Mouse (Mus musculus): ENCODE measurements at regions not wholly inside any gene's neighbourhood (a gene's known extent, or its start where the extent isn't known, plus 50 kb on each side); places are given as distances from the start of the nearest gene placed in this dataset.

- no peak for DNase-seq (ENCODE audit: low spot score)
Measured at GRCm38 (mm10) chr16:87069294-87069693, 284.7 kb upstream of the N6amt1 start.

- no peak for DNase-seq (ENCODE audit: low spot score)
Measured at GRCm38 (mm10) chr16:87067981-87068380, 286.0 kb upstream of the N6amt1 start.

GRCm38 (mm10) chr16:87067523-87067922, 286.5 kb upstream of the N6amt1 start:
- no peak for DNase-seq (ENCODE audit: low spot score)

GRCm38 (mm10) chr16:87060473-87060872, 293.5 kb upstream of the N6amt1 start:
- no peak for DNase-seq (ENCODE audit: low spot score)

GRCm38 (mm10) chr16:87049741-87050383, 304.1 kb upstream of the N6amt1 start:
- DNase-seq (ENCODE audit: low spot score), result no peak

- no peak for DNase-seq (ENCODE audit: low spot score)
Measured at GRCm38 (mm10) chr16:87044773-87045561, 309.0 kb upstream of the N6amt1 start.

GRCm38 (mm10) chr16:87043689-87044088, 310.3 kb upstream of the N6amt1 start:
- no peak for DNase-seq (ENCODE audit: low spot score)

GRCm38 (mm10) chr16:87040366-87040765, 313.6 kb upstream of the N6amt1 start:
- DNase-seq (ENCODE audit: low spot score), result no peak

- DNase-seq (ENCODE audit: low spot score), result no peak
Measured at GRCm38 (mm10) chr16:87039861-87040260, 314.1 kb upstream of the N6amt1 start.

- no peak for DNase-seq (ENCODE audit: low spot score)
Measured at GRCm38 (mm10) chr16:87037061-87037460, 316.9 kb upstream of the N6amt1 start.

- no peak for DNase-seq (ENCODE audit: low spot score)
Measured at GRCm38 (mm10) chr16:87031836-87032235, 322.1 kb upstream of the N6amt1 start.

GRCm38 (mm10) chr16:87028516-87029145, 325.4 kb upstream of the N6amt1 start:
- no peak for DNase-seq (ENCODE audit: low spot score)

- no peak for DNase-seq (ENCODE audit: low spot score)
Measured at GRCm38 (mm10) chr16:87027621-87028020, 326.4 kb upstream of the N6amt1 start.

- DNase-seq (ENCODE audit: low spot score), result no peak
Measured at GRCm38 (mm10) chr16:87022041-87022440, 331.9 kb upstream of the N6amt1 start.

- DNase-seq (ENCODE audit: low spot score), result no peak
Measured at GRCm38 (mm10) chr16:87017107-87017670, 336.8 kb upstream of the N6amt1 start.

GRCm38 (mm10) chr16:87001579-87001978, 352.4 kb upstream of the N6amt1 start:
- no peak for DNase-seq (ENCODE audit: low spot score)

GRCm38 (mm10) chr16:87001135-87001534, 352.9 kb upstream of the N6amt1 start:
- no peak for DNase-seq (ENCODE audit: low spot score)

GRCm38 (mm10) chr16:86971691-86972090, 382.3 kb upstream of the N6amt1 start:
- DNase-seq (ENCODE audit: low spot score), result no peak

- no peak for DNase-seq (ENCODE audit: low spot score)
Measured at GRCm38 (mm10) chr16:86949681-86950080, 404.3 kb upstream of the N6amt1 start.

GRCm38 (mm10) chr16:86945531-86946144, 408.3 kb upstream of the N6amt1 start:
- no peak for DNase-seq (ENCODE audit: low spot score)

GRCm38 (mm10) chr16:86945058-86945457, 408.9 kb upstream of the N6amt1 start:
- DNase-seq (ENCODE audit: low spot score), result no peak

GRCm38 (mm10) chr16:86934989-86935388, 419.0 kb upstream of the N6amt1 start:
- DNase-seq (ENCODE audit: low spot score), result no peak

Measured in ovary, postnatal 14 days (tissue).